10 mouse cellular contexts compared by ENCODE assay signal in genomic region chr8:123826001-123826400, GRCm38 (mm10). TPM values are rescaled to one million over a fixed set of nuclear protein-coding genes. Genes with fewer than 3 reads are reported as not detected.
DNase-seq lines count a peak whose midpoint lies in the region; ATAC-seq and TF ChIP-seq lines count a peak whose summit lies in the region.
"Had no signal": no experiment of that assay in that cellular context is flagged by ENCODE, and none has a peak within 500 bp of the region (broad histone marks: within the 10 kb centered on the region; RNA-seq: fewer than 3 reads in every experiment).

No protein-coding gene starts in this region.

- H3K27me3 ChIP-seq in forebrain, embryonic 14.5 days (replicated peaks; ENCODE audit: control insufficient read depth, insufficient read depth, low read length), result no peaks in the 10 kb centered on the region
- no peaks in the 10 kb centered on the region for H3K27me3 ChIP-seq in forebrain, embryonic 12.5 days
- H3K27me3 ChIP-seq in midbrain, postnatal 0 days (ENCODE audit: insufficient read depth, low read length), result no peaks in the 10 kb centered on the region
- H3K27me3 ChIP-seq in midbrain, embryonic 16.5 days (ENCODE audit: control insufficient read depth, insufficient read depth, low read depth, low read length), result no peaks in the 10 kb centered on the region
- no peaks in the 10 kb centered on the region for H3K27me3 ChIP-seq in midbrain, embryonic 11.5 days (ENCODE audit: control insufficient read depth, insufficient read depth, low read length)

- peaks cover 70% of the 10 kb centered on the region for H3K36me3 ChIP-seq in forebrain, embryonic 14.5 days (ENCODE audit: control insufficient read depth, insufficient read depth, low read length)
- peaks cover 80% of the 10 kb centered on the region for H3K36me3 ChIP-seq in forebrain, embryonic 12.5 days (replicated peaks)
- peaks cover 47% of the 10 kb centered on the region for H3K36me3 ChIP-seq in midbrain, postnatal 0 days (ENCODE audit: insufficient read depth, low read length)
- H3K36me3 ChIP-seq in midbrain, embryonic 16.5 days (ENCODE audit: control insufficient read depth, insufficient read depth, low read length), result peaks cover 2% of the 10 kb centered on the region; the same call in 1 of the 2 replicates
- peaks cover 16% of the 10 kb centered on the region for H3K36me3 ChIP-seq in midbrain, embryonic 11.5 days (ENCODE audit: control insufficient read depth, insufficient read depth, low read length)

- no peak overlapping the region for H3K4me2 ChIP-seq in forebrain, embryonic 14.5 days (ENCODE audit: low read length)
- no peak overlapping the region for H3K4me2 ChIP-seq in forebrain, embryonic 12.5 days
- no peak overlapping the region for H3K4me2 ChIP-seq in midbrain, postnatal 0 days (ENCODE audit: low read depth, low read length, poor library complexity, severe bottlenecking)
- H3K4me2 ChIP-seq in midbrain, embryonic 16.5 days (ENCODE audit: low read length), result no peak overlapping the region
- H3K4me2 ChIP-seq in midbrain, embryonic 11.5 days, result no peak overlapping the region

- intact Hi-C loops in gastrocnemius, postnatal 14 days (cut with DNase I; ENCODE audit: low total_unique reads), result no loop called here

- no peaks in the 10 kb centered on the region for H3K4me1 ChIP-seq in forebrain, embryonic 14.5 days (ENCODE audit: control insufficient read depth, insufficient read depth, low read length)
- no peaks in the 10 kb centered on the region for H3K4me1 ChIP-seq in forebrain, embryonic 12.5 days
- H3K4me1 ChIP-seq in midbrain, postnatal 0 days (ENCODE audit: insufficient read depth, low read length), result no peaks in the 10 kb centered on the region
- no peaks in the 10 kb centered on the region for H3K4me1 ChIP-seq in midbrain, embryonic 16.5 days (ENCODE audit: control insufficient read depth, insufficient read depth, low read length)
- H3K4me1 ChIP-seq in midbrain, embryonic 11.5 days (ENCODE audit: control insufficient read depth, insufficient read depth, low read length), result no peaks in the 10 kb centered on the region

- H3K27ac ChIP-seq in forebrain, embryonic 14.5 days (ENCODE audit: low read depth, low read length), result no peak overlapping the region
- H3K27ac ChIP-seq in forebrain, embryonic 12.5 days, result no peak overlapping the region
- no peak overlapping the region for H3K27ac ChIP-seq in midbrain, postnatal 0 days (ENCODE audit: low read depth, low read length)
- no peak overlapping the region for H3K27ac ChIP-seq in midbrain, embryonic 16.5 days (ENCODE audit: low read length)
- H3K27ac ChIP-seq in midbrain, embryonic 11.5 days (ENCODE audit: low read depth, low read length), result no peak overlapping the region

- no peak overlapping the region for H3K9ac ChIP-seq in forebrain, embryonic 14.5 days (ENCODE audit: low read length)
- H3K9ac ChIP-seq in forebrain, embryonic 12.5 days, result no peak overlapping the region
- H3K9ac ChIP-seq in midbrain, postnatal 0 days (replicated peaks; ENCODE audit: low read length, poor library complexity, severe bottlenecking), result no peak overlapping the region
- no peak overlapping the region for H3K9ac ChIP-seq in midbrain, embryonic 16.5 days (ENCODE audit: low read depth, low read length)
- H3K9ac ChIP-seq in midbrain, embryonic 11.5 days (ENCODE audit: low read length), result no peak overlapping the region

- TF ChIP-seq CTCF in midbrain, postnatal 0 days (IDR thresholded peaks at IDR 0.05), result peak; percentile 72

- DNase-seq in forebrain, embryonic 14.5 days (ENCODE audit: low spot score), result peak; percentile 52
- DNase-seq in midbrain, postnatal 0 days (ENCODE audit: low spot score), result peak; percentile 63
- peak; percentile 75 for DNase-seq in embryo, embryonic 10 days (ENCODE audit: low spot score)
- peak; percentile 54 for DNase-seq in retina, embryonic 14.5 days (ENCODE audit: low spot score)
- DNase-seq in gastrocnemius, postnatal 14 days, result no peak
- DNase-seq in midbrain, embryonic 11.5 days (ENCODE audit: low spot score, missing footprints), result no peak
- DNase-seq: kidney, adult 11 months; right cerebral cortex, postnatal 25 days had no signal

- H3K4me3 ChIP-seq in forebrain, embryonic 14.5 days (ENCODE audit: low read depth, low read length), result no peak overlapping the region
- no peak overlapping the region for H3K4me3 ChIP-seq in forebrain, embryonic 12.5 days (replicated peaks)
- no peak overlapping the region for H3K4me3 ChIP-seq in midbrain, postnatal 0 days (ENCODE audit: low read depth, low read length)
- no peak overlapping the region for H3K4me3 ChIP-seq in midbrain, embryonic 16.5 days (ENCODE audit: low read depth, low read length)
- H3K4me3 ChIP-seq in midbrain, embryonic 11.5 days (ENCODE audit: low read depth, low read length), result no peak overlapping the region

- no peaks in the 10 kb centered on the region for H3K9me3 ChIP-seq in forebrain, embryonic 14.5 days (replicated peaks; ENCODE audit: control insufficient read depth, low read length)
- H3K9me3 ChIP-seq in forebrain, embryonic 12.5 days, result no peaks in the 10 kb centered on the region
- no peaks in the 10 kb centered on the region for H3K9me3 ChIP-seq in midbrain, postnatal 0 days (ENCODE audit: low read length)
- H3K9me3 ChIP-seq in midbrain, embryonic 16.5 days (replicated peaks; ENCODE audit: control insufficient read depth, low read length, poor library complexity, severe bottlenecking), result no peaks in the 10 kb centered on the region
- H3K9me3 ChIP-seq in midbrain, embryonic 11.5 days (ENCODE audit: control insufficient read depth, low read length), result peaks cover 2% of the 10 kb centered on the region; the same call in 1 of the 2 replicates

- 63% methylated on average over 9 of the region's 9 CpGs for WGBS in forebrain, embryonic 14.5 days
- WGBS in forebrain, embryonic 12.5 days, result 68% methylated on average over 9 of the region's 9 CpGs
- WGBS in midbrain, postnatal 0 days, result 71% methylated on average over 9 of the region's 9 CpGs
- WGBS in midbrain, embryonic 16.5 days, result 62% methylated on average over 9 of the region's 9 CpGs
- WGBS in midbrain, embryonic 11.5 days, result 67% methylated on average over 9 of the region's 9 CpGs

- peak; percentile 34; the same call in 1 of the 2 replicates for ATAC-seq in forebrain, embryonic 14.5 days
- ATAC-seq in forebrain, embryonic 12.5 days (ENCODE audit: low FRiP score), result no peak
- ATAC-seq in midbrain, postnatal 0 days (ENCODE audit: low FRiP score), result 0 out of 2 replicates have a peak, but pooled peaks have one; percentile 16
- ATAC-seq in midbrain, embryonic 16.5 days, result no peak
- no peak for ATAC-seq in midbrain, embryonic 11.5 days (ENCODE audit: low FRiP score)

RNA-seq across cellular contexts. Expression of gene Rab4a, which starts 20.2 kb away (rescaled TPM):
- 68.2 and 74.5 TPM in 2 replicates for polyA plus RNA-seq in forebrain, embryonic 14.5 days (2014; fragmentation: Nextera tagmentation; extraction: Ambion mirVana)
- 61.4 and 63.9 TPM in 2 replicates for polyA plus RNA-seq in forebrain, embryonic 12.5 days (2016; fragmentation: Nextera tagmentation; extraction: Ambion mirVana)
- 54.2 and 59.8 TPM in 2 replicates for total RNA-seq in midbrain, postnatal 0 days (2014; rRNA removed)
- 97.7 and 101 TPM in 2 replicates for polyA plus RNA-seq in midbrain, postnatal 0 days (2015; fragmentation: Nextera tagmentation; extraction: Ambion mirVana)
- 79.2 and 81.0 TPM in 2 replicates for polyA plus RNA-seq in midbrain, embryonic 16.5 days (2015; fragmentation: Nextera tagmentation; extraction: Ambion mirVana)
- 10 to 100 TPM; 13.3 to 14.4 TPM for total RNA-seq in gastrocnemius, postnatal 14 days (2021)
- 58.8 and 61.2 TPM in 2 replicates for polyA plus RNA-seq in midbrain, embryonic 11.5 days (2014; fragmentation: Nextera tagmentation; extraction: Ambion mirVana)

RNA-seq across cellular contexts. Expression of gene Ccsap, which starts 34.0 kb away (rescaled TPM):
- 5.2 and 6.7 TPM in 2 replicates for polyA plus RNA-seq in forebrain, embryonic 14.5 days (2014; fragmentation: Nextera tagmentation; extraction: Ambion mirVana)
- 11.7 and 12.3 TPM in 2 replicates for polyA plus RNA-seq in forebrain, embryonic 12.5 days (2016; fragmentation: Nextera tagmentation; extraction: Ambion mirVana)
- total RNA-seq in midbrain, postnatal 0 days (2014; rRNA removed), result 9.9 and 16.3 TPM in 2 replicates
- 5.2 and 5.5 TPM in 2 replicates for polyA plus RNA-seq in midbrain, postnatal 0 days (2015; fragmentation: Nextera tagmentation; extraction: Ambion mirVana)
- polyA plus RNA-seq in midbrain, embryonic 16.5 days (2015; fragmentation: Nextera tagmentation; extraction: Ambion mirVana), result 3.8 and 4.1 TPM in 2 replicates
- 1 to 10 TPM; 1.1 to 1.8 TPM for total RNA-seq in gastrocnemius, postnatal 14 days (2021)
- polyA plus RNA-seq in midbrain, embryonic 11.5 days (2014; fragmentation: Nextera tagmentation; extraction: Ambion mirVana), result 7.5 and 7.9 TPM in 2 replicates

Comparison
In these comparisons a context has a peak if more than half of its experiments do, and no peak if none do; other contexts are left out.
1. ATAC-seq: peak in forebrain, embryonic 14.5 days (single experiment) and midbrain, postnatal 0 days (single experiment); none in forebrain, embryonic 12.5 days (single experiment), midbrain, embryonic 16.5 days (single experiment) and midbrain, embryonic 11.5 days (single experiment).
2. DNase-seq: peak in forebrain, embryonic 14.5 days (single experiment), midbrain, postnatal 0 days (single experiment), embryo, embryonic 10 days (single experiment) and retina, embryonic 14.5 days (single experiment); none in gastrocnemius, postnatal 14 days (single experiment) and midbrain, embryonic 11.5 days (single experiment).